Mouse (Mus musculus) heart, postnatal 0 days (tissue): ENCODE measurements around the gene Cnih2. TPM values are rescaled to one million over a fixed set of nuclear protein-coding genes. Genes with fewer than 3 reads are reported as not detected.

Experiments used
- ATAC-seq: fragments of 200-750 bp; cut with Nextera tagmentation; 2 replicates; pipeline ENCODE4 v1.8.0; 2017; ENCODE audit warnings: low read depth, moderate number of reproducible peaks, moderate library complexity; ENCODE audit not compliant: insufficient read depth
- DNase-seq: peaks from one replicate; pipeline ENCODE4 v3.0.0-alpha.2; 2016; ENCODE audit warnings: low spot score
- H3K27ac ChIP-seq: fragments of 300-500 bp; sonication (generic); 2 replicates; pipeline ENCODE4 v1.5.1; 2014; ENCODE audit warnings: low read depth, mild to moderate bottlenecking
- H3K27me3 ChIP-seq: fragments of 300-500 bp; sonication (generic); 2 replicates; pipeline ENCODE4 v1.6.1; 2014; ENCODE audit warnings: low read length, mixed read lengths; ENCODE audit not compliant: control insufficient read depth, insufficient read depth
- H3K36me3 ChIP-seq: fragments of 300-500 bp; sonication (generic); replicated peaks from 2 replicates; pipeline ENCODE4 v1.6.1; 2014; ENCODE audit warnings: low read length, mixed read lengths; ENCODE audit not compliant: control insufficient read depth, insufficient read depth
- H3K4me1 ChIP-seq: fragments of 300-500 bp; sonication (generic); 2 replicates; pipeline ENCODE4 v1.6.1; 2014; ENCODE audit warnings: antibody characterized with exemption; ENCODE audit not compliant: control insufficient read depth, insufficient read depth
- H3K4me2 ChIP-seq: fragments of 300-500 bp; sonication (generic); 2 replicates; pipeline ENCODE4 v1.6.1; 2014; ENCODE audit warnings: low read depth, mild to moderate bottlenecking, low read length, moderate library complexity
- H3K4me3 ChIP-seq: fragments of 300-500 bp; sonication (generic); 2 replicates; pipeline ENCODE4 v1.5.1; 2014; ENCODE audit warnings: low read depth, low read length
- H3K9ac ChIP-seq: fragments of 300-500 bp; sonication (generic); replicated peaks from 2 replicates; pipeline ENCODE4 v1.6.1; 2014; ENCODE audit warnings: low read depth, low read length, mixed read lengths
- H3K9me3 ChIP-seq: fragments of 300-500 bp; sonication (generic); replicated peaks from 2 replicates; pipeline ENCODE4 v1.6.1; 2016; ENCODE audit warnings: low read length; ENCODE audit not compliant: control insufficient read depth
- CTCF ChIP-seq: IDR thresholded peaks from 2 replicates; pipeline ENCODE4 v1.5.1; 2016; ENCODE audit warnings: antibody characterized with exemption, control low read depth, low read depth
- EP300 ChIP-seq: IDR thresholded peaks from 2 replicates; pipeline ENCODE4 v1.6.1; 2016; ENCODE audit warnings: antibody characterized with exemption, low read depth
- WGBS: fragments of 180-500 bp; shearing (Covaris S2); extraction: QIAGEN DNeasy Blood & Tissue Kit; methylation state at CpG from one replicate; pipeline ENCODE4 v1.1.7; 2014; 5-methylcytosine and 5-hydroxymethylcytosine counted together
- polyA plus RNA-seq: library from polyadenylated mRNA; unstranded; fragments of >200 nt; fragmentation: Nextera tagmentation; extraction: Ambion mirVana; gene quantifications from 2 replicates; pipeline ENCODE4 v1.2.1, GENCODE M21; 2015
- total RNA-seq: library from RNA; depleted of rRNA; stranded (reverse); fragments of >200 nt; gene quantifications from 2 replicates; pipeline ENCODE4 v1.2.3, GENCODE M21; 2014; ENCODE audit warnings: low replicate concordance

Cnih2 gene
- total and polyA plus RNA-seq, 2 experiments from 2014 or later, result 1.1 TPM; not detected in 1

- TF ChIP-seq EP300 (no peak), CTCF (no peak)
- Histone ChIP-seq H3K4me1 (no peaks in the 10 kb centered on the region), H3K27me3 (no peaks in the 10 kb centered on the region), H3K4me2 (no peak overlapping the region), H3K36me3 (no peaks in the 10 kb centered on the region), H3K4me3 (no peak overlapping the region), H3K27ac (no peak overlapping the region), H3K9me3 (no peaks in the 10 kb centered on the region), H3K9ac (no peak overlapping the region)
- DNase-seq, result no peak
- ATAC-seq, result no peak
- WGBS, result 65% methylated on average over 3 of the region's 3 CpGs
Measured at GRCm38 (mm10) chr19:5123241-5123640, 24.9 kb upstream of the Cnih2 start.

- Histone ChIP-seq H3K36me3 (no peaks in the 10 kb centered on the region), H3K9ac (no peak overlapping the region), H3K9me3 (no peaks in the 10 kb centered on the region), H3K4me3 (no peak overlapping the region), H3K27ac (no peak overlapping the region), H3K4me2 (no peak overlapping the region), H3K27me3 (no peaks in the 10 kb centered on the region), H3K4me1 (no peaks in the 10 kb centered on the region)
- 30% methylated on average over 10 of the region's 10 CpGs for WGBS
- ATAC-seq (no peak), DNase-seq (no peak)
- TF ChIP-seq EP300 (no peak), CTCF (no peak)
Measured at GRCm38 (mm10) chr19:5122492-5122891, 24.2 kb upstream of the Cnih2 start.

- peaks cover 5% of the 10 kb centered on the region for H3K4me1 ChIP-seq
- TF ChIP-seq CTCF, result no peak
- TF ChIP-seq EP300, result no peak
- no peaks in the 10 kb centered on the region for H3K27me3 ChIP-seq
- ATAC-seq (no peak; the same call in 1 of the 2 replicates), DNase-seq (no peak)
- 0 out of 2 replicates have a peak, but pooled peaks cover 7% of the 10 kb centered on the region for H3K36me3 ChIP-seq
- WGBS, result under 1% methylated on average over 17 of the region's 18 CpGs
- H3K9me3 ChIP-seq, result no peaks in the 10 kb centered on the region
- H3K27ac ChIP-seq, result peak within 1 kb of the TSS; percentile 67
- H3K4me2 ChIP-seq, result peak within 1 kb of the TSS; percentile 82
- H3K9ac ChIP-seq, result peak within 1 kb of the TSS; percentile 64
- peak within 1 kb of the TSS; percentile 91 for H3K4me3 ChIP-seq
Measured at GRCm38 (mm10) chr19:5118384-5118698, 20.0 kb upstream of the Cnih2 start, which contains the start of gene Klc2. TSS of gene Klc2 (minus strand) at chr19:5118560.

- peaks cover 5% of the 10 kb centered on the region for H3K4me1 ChIP-seq
- under 1% methylated on average over 82 of the region's 83 CpGs for WGBS
- peak overlapping the region; percentile 91 for H3K4me3 ChIP-seq
- H3K9ac ChIP-seq, result peak overlapping the region; percentile 64
- TF ChIP-seq CTCF, result peak; percentile 79
- TF ChIP-seq EP300, result no peak
- H3K27me3 ChIP-seq, result no peaks in the 10 kb centered on the region
- peaks cover 9% of the 10 kb centered on the region; the same call in 1 of the 2 replicates for H3K36me3 ChIP-seq
- DNase-seq (peak; percentile 93), ATAC-seq (peak; percentile 93)
- H3K27ac ChIP-seq, result peak overlapping the region; percentile 67
- peak overlapping the region; percentile 82 for H3K4me2 ChIP-seq
- H3K9me3 ChIP-seq, result no peaks in the 10 kb centered on the region
Measured at GRCm38 (mm10) chr19:5117494-5118383, 19.4 kb upstream of the Cnih2 start.

GRCm38 (mm10) chr19:5113783-5114182 is 15.5 kb upstream of the Cnih2 start:
- DNase-seq, result no peak
- H3K9me3 ChIP-seq, result no peaks in the 10 kb centered on the region
- H3K27ac ChIP-seq, result no peak overlapping the region
- peaks cover 44% of the 10 kb centered on the region for H3K36me3 ChIP-seq
- H3K27me3 ChIP-seq, result no peaks in the 10 kb centered on the region
- 93% methylated on average over 7 of the region's 7 CpGs for WGBS
- H3K4me1 ChIP-seq, result peaks cover 5% of the 10 kb centered on the region
- no peak overlapping the region for H3K9ac ChIP-seq
- H3K4me3 ChIP-seq, result no peak overlapping the region
- no peak overlapping the region for H3K4me2 ChIP-seq
- TF ChIP-seq EP300 (no peak), CTCF (no peak)
- no peak for ATAC-seq
